Mouse (Mus musculus) limb, embryonic 14.5 days (tissue): ENCODE data around the gene Tcf12. TPM values are rescaled to one million over a fixed set of nuclear protein-coding genes. Genes with fewer than 3 reads are reported as not detected.

Experiments
- ATAC-seq: fragments of 200-750 bp; cut with Nextera tagmentation; 2 replicates; pipeline ENCODE4 v1.8.0; 2017; ENCODE audit warnings: low read depth, moderate number of reproducible peaks, moderate TSS enrichment; ENCODE audit not compliant: low FRiP score
- DNase-seq: peaks from one replicate; pipeline ENCODE4 v3.0.0-alpha.2; 2015; ENCODE audit warnings: low spot score
- H3K27ac ChIP-seq: fragments of 300-500 bp; sonication (generic); replicated peaks from 2 replicates; pipeline ENCODE4 v1.5.1; 2014; ENCODE audit warnings: low read depth, mild to moderate bottlenecking, low read length, moderate library complexity, mixed read lengths
- H3K27me3 ChIP-seq: fragments of 300-500 bp; sonication (generic); 2 replicates; pipeline ENCODE4 v1.6.1; 2014; ENCODE audit warnings: low read length, mixed read lengths; ENCODE audit not compliant: control insufficient read depth, insufficient read depth
- H3K36me3 ChIP-seq: fragments of 300-500 bp; sonication (generic); 2 replicates; pipeline ENCODE4 v1.6.1; 2014; ENCODE audit warnings: mild to moderate bottlenecking, low read length, moderate library complexity, mixed read lengths; ENCODE audit not compliant: control insufficient read depth, insufficient read depth
- H3K4me1 ChIP-seq: fragments of 300-500 bp; sonication (generic); 2 replicates; pipeline ENCODE4 v1.6.1; 2014; ENCODE audit warnings: antibody characterized with exemption, low read length, mixed read lengths; ENCODE audit not compliant: control insufficient read depth, insufficient read depth
- H3K4me2 ChIP-seq: fragments of 300-500 bp; sonication (generic); replicated peaks from 2 replicates; pipeline ENCODE4 v1.6.1; 2014; ENCODE audit warnings: low read depth, mild to moderate bottlenecking, low read length, moderate library complexity; ENCODE audit not compliant: severe bottlenecking
- H3K4me3 ChIP-seq: fragments of 300-500 bp; sonication (generic); replicated peaks from 2 replicates; pipeline ENCODE4 v1.5.1; 2014; ENCODE audit warnings: low read length
- H3K9ac ChIP-seq: fragments of 300-500 bp; sonication (generic); 2 replicates; pipeline ENCODE4 v1.6.1; 2014; ENCODE audit warnings: mild to moderate bottlenecking, low read depth, low read length, moderate library complexity; ENCODE audit not compliant: severe bottlenecking
- H3K9me3 ChIP-seq: fragments of 300-500 bp; sonication (generic); 2 replicates; pipeline ENCODE4 v1.6.1; 2016; ENCODE audit warnings: low read length; ENCODE audit not compliant: control insufficient read depth
- POLR2A ChIP-seq: fragments of 200-500 bp; IDR thresholded peaks from 2 replicates; pipeline ENCODE4 v1.8.0; 2012; ENCODE audit warnings: inconsistent platforms, mild to moderate bottlenecking, moderate library complexity, borderline replicate concordance; ENCODE audit not compliant: insufficient read depth, insufficient read length; ENCODE audit errors: extremely low read depth
- WGBS: fragments of 180-500 bp; shearing (Covaris S2); extraction: QIAGEN DNeasy Blood & Tissue Kit; methylation state at CpG from one replicate; pipeline ENCODE4 v1.1.7; 2014; 5-methylcytosine and 5-hydroxymethylcytosine counted together
- polyA plus RNA-seq, 2 experiments: library from polyadenylated mRNA; depleted of rRNA in 1 of 2; stranded (reverse) in 1 of 2; unstranded in 1 of 2; fragments of >200 nt; fragmentation: Nextera tagmentation in 1 of 2; extraction: Ambion mirVana in 1 of 2; gene quantifications; 2 replicates each; pipeline versions ENCODE4 v1.2.1 to v1.2.3; 2012 to 2014

Tcf12 gene
- polyA plus RNA-seq, 2 experiments, result 111 to 158 TPM

GRCm38 (mm10) chr9:71816121-71816520 lies 295.6 kb downstream of the Tcf12 start:
- Histone ChIP-seq H3K9ac (no peak overlapping the region), H3K27ac (no peak overlapping the region), H3K4me2 (no peak overlapping the region), H3K9me3 (no peaks in the 10 kb centered on the region), H3K4me3 (no peak overlapping the region), H3K36me3 (no peaks in the 10 kb centered on the region), H3K4me1 (no peaks in the 10 kb centered on the region), H3K27me3 (no peaks in the 10 kb centered on the region)
- no peak for TF ChIP-seq POLR2A
- no peak for DNase-seq
- WGBS, result 49% methylated on average over 3 of the region's 3 CpGs
- no peak for ATAC-seq

- H3K4me2 ChIP-seq, result no peak overlapping the region
- ATAC-seq (no peak), DNase-seq (no peak)
- H3K27me3 ChIP-seq, result no peaks in the 10 kb centered on the region
- H3K27ac ChIP-seq, result no peak overlapping the region
- H3K9me3 ChIP-seq, result 0 out of 2 replicates have a peak, but pooled peaks cover 4% of the 10 kb centered on the region
- no peak overlapping the region for H3K9ac ChIP-seq
- no peaks in the 10 kb centered on the region for H3K4me1 ChIP-seq
- no peaks in the 10 kb centered on the region for H3K36me3 ChIP-seq
- WGBS, result 81% methylated on average over 3 of the region's 3 CpGs
- no peak overlapping the region for H3K4me3 ChIP-seq
- TF ChIP-seq POLR2A, result no peak
Measured at GRCm38 (mm10) chr9:71813565-71813964, 298.1 kb downstream of the Tcf12 start.

- 0 out of 2 replicates have a peak, but pooled peaks cover 4% of the 10 kb centered on the region for H3K9me3 ChIP-seq
- no peak overlapping the region for H3K4me2 ChIP-seq
- H3K27ac ChIP-seq, result no peak overlapping the region
- H3K9ac ChIP-seq, result no peak overlapping the region
- no peak for ATAC-seq
- H3K4me1 ChIP-seq, result no peaks in the 10 kb centered on the region
- no peaks in the 10 kb centered on the region for H3K36me3 ChIP-seq
- TF ChIP-seq POLR2A, result no peak
- WGBS, result 66% methylated on average over 4 of the region's 4 CpGs
- H3K4me3 ChIP-seq, result no peak overlapping the region
- no peaks in the 10 kb centered on the region for H3K27me3 ChIP-seq
- DNase-seq, result no peak
Measured at GRCm38 (mm10) chr9:71812914-71813313, 298.8 kb downstream of the Tcf12 start.

GRCm38 (mm10) chr9:71812402-71812801 lies 299.3 kb downstream of the Tcf12 start:
- no peaks in the 10 kb centered on the region for H3K36me3 ChIP-seq
- WGBS, result 24% methylated on average over 4 of the region's 4 CpGs
- no peak overlapping the region for H3K4me3 ChIP-seq
- no peaks in the 10 kb centered on the region for H3K4me1 ChIP-seq
- no peak for ATAC-seq
- 0 out of 2 replicates have a peak, but pooled peaks cover 4% of the 10 kb centered on the region for H3K9me3 ChIP-seq
- H3K9ac ChIP-seq, result no peak overlapping the region
- no peak for DNase-seq
- TF ChIP-seq POLR2A, result no peak
- H3K4me2 ChIP-seq, result no peak overlapping the region
- H3K27me3 ChIP-seq, result no peaks in the 10 kb centered on the region
- no peak overlapping the region for H3K27ac ChIP-seq

- DNase-seq (no peak), ATAC-seq (no peak)
- Histone ChIP-seq H3K9ac (no peak overlapping the region), H3K36me3 (no peaks in the 10 kb centered on the region), H3K27me3 (no peaks in the 10 kb centered on the region), H3K9me3 (0 out of 2 replicates have a peak, but pooled peaks cover 4% of the 10 kb centered on the region), H3K4me2 (no peak overlapping the region), H3K4me3 (no peak overlapping the region), H3K27ac (no peak overlapping the region), H3K4me1 (no peaks in the 10 kb centered on the region)
- 73% methylated on average over 5 of the region's 5 CpGs for WGBS
- no peak for TF ChIP-seq POLR2A
Measured at GRCm38 (mm10) chr9:71811404-71811803, 300.3 kb downstream of the Tcf12 start.

GRCm38 (mm10) chr9:71810723-71811122 lies 300.9 kb downstream of the Tcf12 start:
- no peak for TF ChIP-seq POLR2A
- WGBS, result 77% methylated on average over 2 of the region's 2 CpGs

More at GRCm38 (mm10) chr9:71810723-71811122, 300.9 kb downstream of the Tcf12 start:
- DNase-seq, result no peak
- no peaks in the 10 kb centered on the region for H3K4me1 ChIP-seq
- H3K4me3 ChIP-seq, result no peak overlapping the region
- ATAC-seq, result no peak
- no peak overlapping the region for H3K9ac ChIP-seq
- H3K27me3 ChIP-seq, result no peaks in the 10 kb centered on the region
- 0 out of 2 replicates have a peak, but pooled peaks cover 4% of the 10 kb centered on the region for H3K9me3 ChIP-seq
- H3K36me3 ChIP-seq, result no peaks in the 10 kb centered on the region
- no peak overlapping the region for H3K4me2 ChIP-seq
- no peak overlapping the region for H3K27ac ChIP-seq
